Mouse (Mus musculus): ENCODE measurements around the gene Dis3l2. TPM values are rescaled to one million over a fixed set of nuclear protein-coding genes. Genes with fewer than 3 reads are reported as not detected.

Dis3l2 gene
- polyA plus RNA-seq, 1 experiment, result 13.9 TPM

DNA sequence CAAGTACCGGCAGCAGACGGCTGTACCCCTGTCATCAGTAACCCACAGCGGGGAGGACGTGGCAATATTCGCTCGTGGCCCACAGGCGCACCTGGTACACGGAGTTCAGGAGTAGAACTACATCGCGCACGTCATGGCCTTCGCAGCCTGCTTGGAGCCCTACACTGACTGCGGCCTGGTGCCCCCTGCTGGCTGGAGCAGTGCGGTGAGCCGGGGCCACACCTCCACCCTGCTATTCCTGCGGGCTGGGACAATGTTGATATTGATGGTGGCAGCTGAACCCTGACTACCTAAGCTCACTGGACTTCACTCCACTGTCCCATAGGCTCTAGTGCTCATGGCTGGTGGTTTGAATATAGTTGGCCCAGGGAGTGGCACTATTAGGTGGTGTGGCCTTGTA, 367.1 kb downstream of the Dis3l2 start:
- DNase-seq (ENCODE audit: low read depth), result no peak

DNA sequence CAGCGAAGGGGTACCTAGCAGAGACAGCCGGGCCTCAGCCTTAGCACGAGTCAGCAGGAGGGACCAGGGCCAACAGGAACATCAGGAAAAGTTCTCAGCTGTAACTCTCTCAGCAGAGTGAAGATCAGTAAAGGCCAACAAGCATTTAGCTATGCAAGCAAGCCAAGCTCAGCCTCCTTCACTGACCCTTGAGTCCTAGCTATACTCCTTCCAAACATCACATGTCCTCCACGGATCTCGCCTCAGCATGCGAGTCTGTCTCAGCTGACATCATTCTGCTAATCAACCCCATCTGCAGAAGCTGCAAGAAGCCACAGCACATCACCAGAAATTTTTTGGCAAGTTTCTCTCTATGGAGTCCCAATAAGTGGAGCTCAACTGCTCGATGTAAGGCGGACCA, 370.2 kb downstream of the Dis3l2 start:
- no peak for DNase-seq (ENCODE audit: low read depth)

DNA sequence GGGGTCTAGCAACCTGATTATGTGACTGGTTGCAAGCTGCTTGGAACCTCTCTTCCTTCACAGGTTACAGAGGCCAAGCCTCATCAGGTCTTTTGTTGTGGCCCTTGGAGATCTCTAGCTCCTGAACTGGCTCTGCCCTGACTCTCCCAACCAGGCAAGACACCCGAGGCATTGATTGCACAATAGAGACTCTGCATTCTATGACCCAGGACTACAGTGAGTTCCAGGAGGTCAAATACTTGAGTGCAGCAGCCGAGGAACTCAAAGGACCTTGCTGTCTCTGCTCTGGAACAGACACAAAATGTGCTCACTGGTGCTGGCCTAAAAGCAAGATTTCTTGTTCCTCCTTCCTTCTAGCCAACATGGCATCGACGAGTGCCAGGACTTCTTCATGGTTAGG, 382.6 kb downstream of the Dis3l2 start:
- DNase-seq (ENCODE audit: low read depth), result no peak

DNA sequence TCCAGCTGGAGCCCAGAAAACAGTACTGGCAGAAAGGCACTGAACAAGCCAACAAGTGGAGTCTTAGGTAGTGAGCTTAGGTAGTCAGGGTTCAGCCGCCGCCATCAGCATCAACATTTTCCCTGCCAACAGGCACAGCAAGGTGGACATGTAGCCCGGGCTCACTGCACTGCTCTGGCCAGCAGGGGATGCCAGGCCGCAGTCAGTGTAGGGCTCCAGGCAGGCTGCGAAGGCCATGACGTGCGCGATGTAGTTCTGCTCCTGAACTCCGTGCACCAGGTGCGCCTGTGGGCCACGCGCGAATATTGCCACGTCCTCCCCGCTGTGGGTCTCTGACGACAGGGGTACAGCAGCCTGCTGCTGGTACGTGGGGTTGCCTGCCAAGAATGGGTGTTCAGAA, 383.4 kb downstream of the Dis3l2 start:
- no peak for DNase-seq (ENCODE audit: low read depth)

DNA sequence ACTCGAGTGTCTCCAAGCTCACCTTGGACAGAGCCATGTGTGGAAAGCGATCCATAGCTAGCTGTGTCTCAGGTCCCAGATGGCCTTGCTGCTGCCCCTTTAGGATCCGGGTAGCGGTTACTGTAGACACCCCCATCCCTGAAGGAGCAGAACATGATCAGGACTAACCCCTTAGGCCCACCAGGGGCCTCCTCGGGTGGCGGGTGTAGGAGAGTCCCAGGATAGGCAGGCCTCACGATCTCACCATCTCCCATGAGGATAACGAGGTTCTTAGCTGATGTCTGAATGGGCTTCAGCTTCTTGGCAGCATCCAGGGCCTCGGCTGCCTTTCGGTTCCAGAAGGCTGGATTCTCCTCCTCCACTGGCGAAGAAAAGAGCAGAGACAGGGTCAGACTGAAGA, 385.6 kb downstream of the Dis3l2 start:
- no peak for DNase-seq (ENCODE audit: low read depth)

DNA sequence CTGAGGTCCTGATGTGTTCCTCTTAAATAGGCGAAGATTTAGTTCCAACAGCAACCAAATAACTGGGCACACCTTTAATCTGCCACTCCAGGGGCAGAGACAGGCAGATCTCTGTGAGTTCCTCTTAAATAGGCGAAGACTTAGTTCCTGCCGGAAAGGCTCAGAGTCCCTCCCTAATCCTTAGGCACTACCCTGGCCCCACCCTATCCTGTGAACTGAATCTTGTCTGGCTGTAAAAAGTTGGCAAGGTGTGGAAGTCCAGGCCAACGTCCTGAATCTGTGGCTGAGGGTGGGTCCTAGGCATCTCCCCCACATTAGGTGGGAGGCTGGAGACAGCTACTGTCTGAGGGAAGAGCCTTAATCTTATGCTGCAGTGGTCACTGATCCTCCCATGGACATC, 386.2 kb downstream of the Dis3l2 start, which contains the start of gene Alppl2:
Gene Alppl2 (minus strand): TSS at position 101 of the 400 bp plus-strand sequence.
- DNase-seq (ENCODE audit: low read depth), result no peak

DNA sequence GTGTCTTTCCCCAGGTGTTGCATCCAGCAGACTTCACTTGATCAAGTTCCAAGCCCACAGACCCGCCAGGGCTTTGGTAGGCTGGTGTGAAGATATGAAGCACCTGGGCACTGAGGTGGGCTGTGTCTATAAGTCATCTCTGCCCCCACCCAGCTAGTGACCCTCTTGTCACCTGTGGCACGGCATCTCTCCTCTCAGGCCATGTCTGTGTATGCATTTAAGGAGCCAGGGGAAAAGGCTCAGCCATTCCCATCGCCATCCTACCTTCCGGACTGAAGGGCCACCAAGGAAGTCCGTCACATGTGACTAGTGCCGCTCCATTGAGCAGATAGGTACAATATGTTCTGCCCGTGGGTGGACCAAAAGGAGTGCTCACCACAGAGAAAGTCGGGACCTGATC, 392.0 kb downstream of the Dis3l2 start:
- no peak for DNase-seq (ENCODE audit: low read depth)

DNA sequence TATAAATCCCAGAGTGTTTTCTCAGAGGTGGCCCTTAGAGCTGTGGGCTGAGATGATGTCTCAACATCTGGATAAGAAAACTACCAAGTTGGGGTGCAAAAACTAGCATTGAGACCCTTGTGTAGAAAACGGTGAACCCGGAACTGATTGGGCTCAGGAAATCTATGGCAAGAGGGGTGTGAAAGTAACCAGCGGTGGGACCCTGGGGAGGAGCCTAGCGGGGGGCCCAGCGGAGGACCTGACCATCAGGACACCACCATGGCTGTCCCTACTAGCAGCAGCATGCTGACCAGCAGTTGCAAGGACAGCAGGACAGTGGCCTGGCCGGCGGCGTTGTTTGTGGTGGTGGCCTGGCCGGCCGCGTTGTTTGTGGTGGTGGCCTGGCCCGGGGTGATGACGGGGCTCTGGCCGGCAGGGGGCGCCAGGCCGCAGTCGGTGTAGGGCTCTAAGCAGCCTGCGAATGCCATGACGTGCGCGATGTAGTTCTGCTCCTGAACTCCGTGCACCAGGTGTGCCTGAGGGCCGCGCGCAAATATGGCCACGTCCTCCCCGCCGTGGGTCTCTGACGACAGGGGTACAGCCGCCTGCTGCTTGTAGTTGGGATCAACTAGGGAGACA, 394.9 kb downstream of the Dis3l2 start:
- DNase-seq (ENCODE audit: low read depth), result no peak

Other genes with a start within 250 kb of the Dis3l2 start
- gene Ptma, start 177.1 kb upstream of the Dis3l2 start, polyA plus RNA-seq (2012; rRNA removed), result 380 and 511 TPM in 2 replicates
- 15.7 and 17.5 TPM in 2 replicates for gene Pde6d, start 121.2 kb upstream of the Dis3l2 start, polyA plus RNA-seq (2012; rRNA removed)
- 28.3 and 31.2 TPM in 2 replicates for gene Cops7b, start 120.9 kb upstream of the Dis3l2 start, polyA plus RNA-seq (2012; rRNA removed)
- gene Nppc, start 33.2 kb upstream of the Dis3l2 start, polyA plus RNA-seq (2012; rRNA removed), result 0.28 TPM in 1 of 2 replicates, not detected in the other